Mouse (Mus musculus) layer of hippocampus, adult 18-20 months (tissue): ENCODE measurements around the gene Strn4. TPM values are rescaled to one million over a fixed set of nuclear protein-coding genes. Genes with fewer than 3 reads are reported as not detected.
A peak's percentile ranks its signal among the peaks of the same experiment; 100 is the strongest.

Experiments used
- DNase-seq, 2 experiments: peaks; one replicate each; pipeline ENCODE4 v3.0.0; 2022; ENCODE audit warnings: low spot score in 2 of 2
- total RNA-seq, 2 experiments: library from RNA; stranded (reverse); gene quantifications; 2 replicates each; pipeline ENCODE4 v1.2.3; 2021

The Strn4 gene
- total RNA-seq, 2 experiments from 2014 or later, result 260 to 290 TPM

DNA sequence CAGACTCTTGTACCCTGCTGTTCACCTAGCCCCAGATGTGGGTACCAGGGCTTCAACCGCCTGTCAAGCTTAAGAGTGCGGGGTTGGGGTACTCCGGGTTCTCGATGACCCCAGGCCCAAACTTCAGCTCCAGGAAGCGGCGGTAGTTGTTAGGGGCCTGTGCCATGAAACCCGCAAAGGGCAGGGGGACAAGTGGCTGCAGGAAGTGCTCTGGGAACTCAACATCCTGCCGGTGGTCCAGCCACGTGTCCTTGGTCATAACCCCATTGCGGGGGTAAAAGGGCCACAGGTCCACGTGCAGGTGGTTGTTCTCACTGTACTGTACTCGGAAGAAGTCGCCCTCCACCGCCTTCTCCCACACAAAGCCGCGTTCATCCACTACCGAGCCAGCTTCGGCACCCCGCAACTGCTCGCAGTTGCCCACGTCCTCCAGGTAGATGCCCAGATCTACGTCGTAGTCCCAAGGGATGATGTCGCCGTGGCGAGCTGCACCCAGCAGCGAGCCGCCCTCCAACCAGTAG, 5.2 kb upstream of the Strn4 start:
- DNase-seq, result no peak

DNA sequence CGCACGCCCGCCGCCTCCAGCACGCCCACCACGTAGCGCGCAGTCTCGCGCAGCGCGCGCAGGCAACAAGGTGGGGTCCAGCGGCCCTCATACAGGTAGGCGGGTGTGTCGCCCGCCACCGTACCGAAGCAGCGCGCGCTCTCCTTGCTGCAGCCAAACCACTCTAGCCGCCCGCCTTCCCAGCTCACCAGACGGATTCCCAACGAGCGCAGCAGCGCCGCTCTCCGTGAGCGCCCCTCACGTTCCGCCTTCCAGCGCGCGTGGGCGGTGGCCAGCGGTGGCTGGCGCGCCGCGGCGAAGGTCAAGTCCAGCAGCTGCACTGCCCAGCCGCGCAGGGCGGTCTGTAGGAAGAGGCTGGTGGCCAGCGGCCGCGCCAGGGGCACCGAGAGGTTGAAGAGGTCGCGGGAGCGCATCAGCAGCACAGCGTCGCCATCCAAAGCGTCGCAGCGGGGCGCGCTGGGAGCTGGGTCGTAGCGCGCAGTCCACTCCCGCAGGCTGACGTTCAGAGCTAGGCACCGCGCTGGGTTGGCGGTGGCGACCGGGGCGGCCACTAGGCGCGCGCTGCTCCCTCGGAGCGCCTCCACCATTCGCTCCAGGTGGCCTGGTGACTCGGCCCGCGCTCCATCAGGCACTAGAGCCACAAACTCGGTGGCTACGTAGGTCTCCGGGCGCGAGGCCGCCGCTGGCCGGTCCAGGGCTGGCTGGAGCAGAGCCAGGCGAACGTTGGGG, 4.6 kb upstream of the Strn4 start:
- peak in 1 of 2 experiments; percentile 57 for DNase-seq

DNA sequence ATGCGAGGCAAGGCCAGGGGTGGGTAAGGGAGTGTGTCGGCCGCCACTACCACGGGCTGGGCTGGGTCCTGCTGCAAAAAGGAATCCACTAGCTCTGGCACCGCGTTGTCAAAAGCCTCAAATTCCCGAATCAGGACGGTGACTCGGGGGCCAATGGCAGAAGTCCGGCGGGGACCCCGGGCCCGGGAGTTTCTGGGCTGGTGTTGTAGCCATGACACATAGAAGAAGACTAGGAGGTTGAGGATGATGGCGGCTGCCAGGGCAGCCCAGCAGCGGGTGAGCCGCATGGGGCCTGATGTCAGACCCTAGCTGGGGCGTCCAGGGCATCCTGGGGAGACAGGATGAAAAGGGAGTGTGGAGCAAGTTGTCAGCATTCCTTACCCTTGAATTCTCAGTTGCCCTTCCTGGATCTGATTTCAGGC, 4.0 kb upstream of the Strn4 start:
- no peak for DNase-seq

DNA sequence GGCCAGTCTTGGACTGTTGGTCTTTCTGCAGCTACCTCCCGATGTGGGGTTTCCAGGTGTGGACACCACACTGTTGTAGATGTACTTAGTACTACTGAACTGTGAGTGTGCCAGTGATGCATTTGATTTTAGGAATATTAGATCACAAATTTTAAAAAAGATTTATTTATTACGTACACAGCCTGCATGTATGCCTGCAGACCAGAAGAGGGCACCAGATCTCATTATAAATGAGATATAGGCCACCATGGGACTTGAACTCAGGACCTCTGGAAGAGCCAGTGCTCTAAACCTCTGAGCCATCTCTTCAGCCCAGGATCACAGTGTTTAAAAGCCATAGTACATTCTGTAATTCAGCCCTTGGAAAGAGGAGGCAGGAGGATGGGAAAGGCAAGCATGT, 3.2 kb upstream of the Strn4 start:
- no peak for DNase-seq

DNA sequence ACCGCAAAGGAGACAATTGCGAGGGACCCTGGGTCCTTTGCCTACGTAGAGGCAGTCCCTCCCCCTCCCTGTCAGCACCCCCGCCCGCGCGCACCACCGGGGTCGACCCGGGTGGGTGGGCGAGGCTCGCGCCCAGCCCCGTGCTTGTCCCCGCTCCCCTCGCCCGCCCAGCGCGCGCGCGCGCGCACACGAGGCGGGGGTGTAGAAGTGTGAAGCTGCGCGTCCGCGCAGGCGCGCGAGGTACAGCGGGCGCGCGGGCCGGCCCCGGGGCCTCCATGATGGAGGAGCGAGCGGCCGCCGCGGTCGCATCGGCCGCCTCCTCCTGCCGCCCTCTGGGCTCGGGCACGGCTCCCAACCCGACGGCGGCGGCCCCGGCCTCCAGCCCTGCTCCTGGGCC, 387 bp downstream of the Strn4 start:
- DNase-seq, result peak; percentile 73 to 83

DNA sequence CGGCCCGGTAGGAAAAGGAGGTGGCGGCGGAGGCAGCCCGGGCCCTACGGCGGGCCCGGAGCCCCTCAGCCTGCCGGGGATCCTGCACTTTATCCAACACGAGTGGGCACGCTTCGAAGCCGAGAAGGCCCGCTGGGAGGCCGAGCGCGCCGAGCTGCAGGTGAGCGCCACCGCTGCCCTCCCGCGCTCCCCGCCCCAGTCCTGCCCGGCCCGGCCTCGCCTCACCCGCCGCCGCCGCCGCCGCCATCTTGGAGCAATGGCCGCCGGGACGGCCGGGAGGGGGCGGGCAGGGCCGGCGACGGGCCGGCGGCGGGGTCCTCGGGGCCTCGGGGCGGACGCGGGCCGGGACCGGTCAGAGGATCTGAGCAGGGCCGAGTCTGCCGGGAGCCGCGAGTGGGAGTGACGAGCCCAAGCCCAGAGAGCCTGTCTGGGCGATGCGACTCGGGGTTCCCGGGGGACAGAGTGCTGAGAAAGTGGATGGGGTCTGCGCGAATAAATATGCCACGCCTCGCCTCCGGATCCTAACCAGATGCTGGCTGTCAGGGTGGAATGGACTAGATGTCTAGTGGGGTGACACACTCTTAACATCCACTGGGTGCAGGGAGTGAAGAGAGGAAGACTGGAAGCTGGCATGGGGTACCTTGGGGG, 910 bp downstream of the Strn4 start, which contains the start of gene Fkrp:
Gene Fkrp, minus strand, starts transcription at position 258 of the 648 bp plus-strand sequence.
- DNase-seq, result peak in 1 of 2 experiments; percentile 56

DNA sequence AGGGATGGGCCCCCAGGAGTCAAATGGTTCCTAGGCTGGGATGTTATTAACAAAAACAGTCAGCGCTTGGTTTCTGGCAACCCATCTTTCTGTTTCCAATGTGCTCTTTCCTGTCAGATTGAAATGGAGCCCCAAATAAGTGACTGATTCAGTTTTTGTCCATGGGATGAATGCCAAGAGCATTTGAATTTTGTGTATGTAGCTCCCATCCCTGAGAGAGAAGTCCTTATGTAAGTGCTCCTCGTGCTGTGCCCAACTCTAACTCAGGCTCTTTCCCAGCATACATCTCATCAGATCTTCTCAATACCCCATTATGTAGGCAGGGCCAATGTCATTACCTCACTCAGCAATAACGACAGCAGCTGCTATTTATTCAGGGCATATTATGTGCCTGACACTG, 2.0 kb downstream of the Strn4 start:
- peak in 1 of 2 experiments; percentile 81 for DNase-seq

DNA sequence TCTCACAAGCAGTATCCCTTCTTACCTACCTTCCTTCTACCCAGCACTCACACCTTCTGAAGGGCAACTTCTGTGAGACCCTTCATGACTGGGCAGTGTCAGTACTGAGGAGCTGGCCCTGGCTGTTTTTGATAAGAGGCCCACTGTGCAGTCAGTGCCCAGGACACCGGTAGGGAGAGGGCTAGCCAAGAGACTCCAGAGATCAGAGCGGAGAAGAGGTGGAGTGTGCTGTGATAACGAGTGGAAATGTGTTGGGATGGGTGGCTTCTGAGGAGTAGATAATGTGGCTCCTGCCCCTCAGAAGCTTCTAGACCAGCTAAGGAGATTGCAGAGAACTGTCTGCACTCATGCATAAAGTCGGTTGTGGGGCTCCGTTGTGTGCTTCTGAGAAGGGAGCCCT, 4.1 kb downstream of the Strn4 start:
- DNase-seq, result no peak

DNA sequence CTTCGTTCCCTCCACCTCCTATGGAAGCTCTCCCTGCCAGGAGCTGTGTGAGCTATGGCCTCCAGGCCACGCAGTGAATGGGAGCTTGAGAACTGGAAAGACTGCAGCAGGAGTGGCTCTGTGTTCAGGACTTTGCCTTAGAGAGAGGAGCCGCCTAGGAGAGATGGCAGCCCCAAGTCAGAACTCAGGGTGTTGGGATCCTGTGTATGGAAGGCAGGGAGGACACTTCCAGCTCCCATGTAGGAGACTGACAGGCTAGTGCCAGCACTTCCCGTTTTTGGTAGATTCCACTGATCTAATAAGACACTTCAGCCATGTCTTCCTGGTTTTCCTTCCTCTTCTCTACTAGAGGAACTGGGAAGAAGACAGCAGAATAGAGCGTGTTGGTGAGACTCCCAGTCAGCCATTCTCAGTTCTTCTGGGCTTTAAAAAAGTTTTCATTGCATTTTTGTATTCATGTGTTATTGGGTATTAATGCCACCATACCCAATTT, 4.6 kb downstream of the Strn4 start:
- DNase-seq, result no peak

DNA sequence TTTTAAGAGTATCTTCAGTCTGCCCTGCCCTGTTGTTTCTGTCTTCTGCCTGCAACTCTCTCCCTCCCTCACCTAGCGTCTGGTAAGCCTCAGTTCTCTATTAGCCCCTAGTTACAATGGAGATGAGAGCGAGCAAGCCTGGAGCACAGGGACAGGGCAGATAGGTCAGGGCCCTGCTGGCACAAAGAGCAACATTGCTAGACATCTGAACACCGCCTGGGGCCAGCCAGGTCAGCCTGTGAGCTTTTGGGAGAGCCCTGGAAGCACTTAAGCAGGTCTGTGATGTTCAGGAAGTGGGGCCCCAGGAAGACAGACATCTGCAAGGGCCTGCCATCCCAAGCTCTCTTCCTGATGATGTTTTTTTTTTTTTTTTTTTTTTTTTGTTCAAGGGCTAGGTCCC, 5.4 kb downstream of the Strn4 start:
- DNase-seq, result no peak

DNA sequence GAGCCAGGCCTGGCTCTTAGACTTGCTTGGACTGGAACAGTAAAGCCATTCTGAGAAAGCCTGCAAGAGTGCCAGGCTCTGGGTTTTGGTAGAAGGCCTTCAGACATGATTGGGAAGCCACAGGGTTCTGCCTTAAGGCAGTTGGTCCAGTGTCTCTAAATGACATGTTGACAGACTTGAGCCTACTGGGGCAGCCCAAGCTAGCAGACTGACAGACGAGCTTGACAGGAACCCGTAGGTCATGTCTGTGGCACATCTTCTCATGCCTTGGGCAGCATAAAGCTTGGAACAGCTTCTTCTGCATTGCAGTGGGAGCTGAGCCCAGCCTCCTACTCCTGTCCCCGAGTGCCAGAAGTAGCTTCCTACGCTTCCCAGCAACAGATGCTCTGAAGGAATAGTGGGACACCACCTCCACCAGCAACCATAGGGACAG, 6.0 kb downstream of the Strn4 start:
- DNase-seq, result peak; percentile 86 to 92

DNA sequence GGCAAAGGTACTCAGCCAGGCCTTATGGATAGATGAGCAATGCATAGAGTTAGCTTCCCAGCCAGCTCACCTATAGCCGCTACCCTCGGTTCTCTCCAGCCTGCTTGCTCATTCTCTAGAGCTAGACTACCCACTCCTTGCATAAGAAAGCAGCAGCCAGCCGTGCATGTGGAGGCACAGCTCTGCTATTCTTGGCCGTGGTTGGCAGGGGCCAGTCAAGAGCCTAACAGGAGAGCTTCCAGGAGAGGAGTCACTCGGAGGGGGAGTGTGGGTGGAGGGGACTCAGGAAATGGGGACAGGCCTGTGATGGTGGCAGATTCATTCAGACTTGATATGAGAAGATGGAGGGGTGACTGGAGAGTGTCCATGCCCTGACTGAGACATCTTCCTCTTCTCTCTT, 8.0 kb downstream of the Strn4 start:
- DNase-seq, result peak; percentile 68 to 75

DNA sequence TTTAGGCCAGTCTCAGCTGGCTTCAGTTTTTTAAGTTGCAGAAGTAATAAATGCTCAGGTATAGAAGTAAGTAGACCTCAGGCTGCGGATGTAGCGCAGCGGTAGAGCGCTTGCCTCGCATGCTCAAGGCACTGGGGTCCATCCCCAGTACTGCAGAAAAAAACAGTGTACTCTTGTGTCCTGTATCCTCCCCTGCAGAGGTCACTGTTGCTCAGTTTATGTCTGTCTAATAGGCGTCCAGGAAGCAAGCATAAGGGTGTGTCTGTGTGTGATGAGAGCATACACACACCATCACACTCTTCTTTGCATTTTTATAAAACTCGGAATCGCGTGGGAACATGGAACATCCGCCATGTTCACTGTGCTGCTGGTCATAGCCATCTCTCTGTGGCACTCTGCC, 10.1 kb downstream of the Strn4 start:
- DNase-seq, result no peak

DNA sequence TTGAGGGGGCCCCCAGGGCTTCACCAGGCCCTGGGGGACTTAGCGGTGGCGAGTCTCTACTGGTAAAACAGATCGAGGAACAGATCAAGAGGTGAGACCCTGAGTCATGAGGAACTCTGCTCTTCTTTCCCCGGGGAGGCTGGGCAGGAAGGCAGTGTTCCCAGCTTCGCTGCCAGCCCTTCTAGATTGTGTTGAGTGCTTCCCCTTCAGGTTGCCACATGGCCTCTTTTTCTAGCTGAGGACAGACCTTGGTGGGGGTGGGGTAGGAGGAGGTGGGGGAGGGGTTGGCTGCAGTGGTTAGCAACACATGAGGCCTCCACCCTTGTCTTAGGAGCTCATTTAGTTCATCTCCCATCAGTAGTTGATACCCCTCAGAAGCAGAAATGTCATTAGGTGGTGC, 10.9 kb downstream of the Strn4 start:
- no peak for DNase-seq

DNA sequence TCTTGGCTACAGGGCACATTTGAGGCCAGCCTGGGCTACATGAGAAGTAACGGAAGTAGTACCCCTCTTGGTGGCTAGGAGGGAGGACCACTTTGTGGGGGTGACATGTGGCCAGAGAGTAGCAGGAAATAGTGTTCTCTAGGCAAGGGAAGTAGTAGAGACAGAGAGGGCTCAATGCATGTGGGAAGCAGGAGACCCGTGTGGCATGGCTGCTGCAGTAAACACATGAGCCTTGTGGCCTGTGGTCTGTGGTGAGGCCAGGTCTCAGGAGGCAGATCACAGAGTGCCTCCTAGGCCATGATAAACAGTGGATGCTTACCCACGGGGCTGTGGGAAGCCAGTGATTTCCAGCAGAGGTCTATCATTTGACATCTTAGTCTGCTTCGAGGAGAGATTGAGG, 11.6 kb downstream of the Strn4 start:
- no peak for DNase-seq

DNA sequence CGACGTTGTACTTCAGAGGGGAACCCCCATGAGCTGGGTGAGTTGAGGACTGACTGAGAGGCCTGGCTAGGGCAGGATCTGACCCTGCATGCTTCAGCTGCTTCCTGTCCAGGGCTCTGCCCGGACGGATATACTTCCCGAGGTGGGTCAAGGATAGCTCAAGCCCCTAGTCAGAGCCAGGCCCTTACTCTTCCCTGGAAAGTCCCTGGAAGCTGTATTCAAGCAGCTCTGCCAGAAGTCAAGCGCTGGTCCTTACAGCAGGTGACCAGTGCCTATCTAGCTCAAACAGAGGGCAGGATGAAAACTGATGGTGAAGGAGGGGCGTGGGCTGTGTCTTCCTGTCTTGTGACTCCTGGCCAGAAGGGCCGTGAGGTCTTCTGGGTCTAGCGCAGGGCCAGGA, 14.8 kb downstream of the Strn4 start:
- no peak for DNase-seq

DNA sequence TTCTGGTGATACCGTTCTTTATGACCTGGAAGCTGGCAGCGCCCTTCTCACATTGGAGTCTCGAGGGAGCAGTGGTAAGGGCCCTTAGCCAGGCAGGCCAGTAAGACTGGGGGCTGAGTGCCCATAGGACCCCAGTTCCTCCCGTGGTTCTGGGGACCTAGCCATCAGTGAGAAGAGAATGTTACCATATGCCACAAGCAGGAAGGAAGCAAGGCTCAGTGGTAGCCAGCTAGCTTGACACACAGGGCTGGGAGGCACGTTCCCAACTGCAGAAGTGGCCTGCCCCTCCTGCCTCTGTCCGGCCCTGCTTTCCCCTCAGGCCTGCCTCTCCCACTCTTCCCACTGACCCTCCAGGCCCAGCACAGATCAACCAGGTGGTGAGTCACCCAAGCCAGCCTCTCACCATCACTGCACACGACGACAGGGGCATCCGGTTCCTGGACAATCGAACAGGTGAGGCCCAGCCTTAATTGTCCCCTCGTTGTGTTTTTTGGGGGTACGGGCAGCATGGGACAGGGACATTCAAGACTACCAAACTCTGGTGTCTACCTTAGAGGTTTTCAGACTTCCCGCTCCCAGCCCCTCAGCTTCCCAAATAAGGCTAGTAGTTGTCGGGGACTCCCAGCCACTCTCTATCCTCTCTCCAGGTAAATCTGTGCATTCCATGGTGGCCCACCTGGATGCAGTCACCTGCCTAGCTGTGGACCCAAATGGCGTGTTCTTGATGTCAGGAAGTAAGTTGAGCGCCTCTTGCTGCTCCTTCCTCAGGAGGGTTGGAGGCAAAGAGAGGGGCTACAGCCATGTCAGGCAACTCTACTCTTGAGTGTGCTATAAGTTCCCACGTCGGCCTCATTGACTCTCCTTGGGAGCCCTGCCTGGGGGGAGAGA, 22.5 kb downstream of the Strn4 start:
- DNase-seq, result no peak

DNA sequence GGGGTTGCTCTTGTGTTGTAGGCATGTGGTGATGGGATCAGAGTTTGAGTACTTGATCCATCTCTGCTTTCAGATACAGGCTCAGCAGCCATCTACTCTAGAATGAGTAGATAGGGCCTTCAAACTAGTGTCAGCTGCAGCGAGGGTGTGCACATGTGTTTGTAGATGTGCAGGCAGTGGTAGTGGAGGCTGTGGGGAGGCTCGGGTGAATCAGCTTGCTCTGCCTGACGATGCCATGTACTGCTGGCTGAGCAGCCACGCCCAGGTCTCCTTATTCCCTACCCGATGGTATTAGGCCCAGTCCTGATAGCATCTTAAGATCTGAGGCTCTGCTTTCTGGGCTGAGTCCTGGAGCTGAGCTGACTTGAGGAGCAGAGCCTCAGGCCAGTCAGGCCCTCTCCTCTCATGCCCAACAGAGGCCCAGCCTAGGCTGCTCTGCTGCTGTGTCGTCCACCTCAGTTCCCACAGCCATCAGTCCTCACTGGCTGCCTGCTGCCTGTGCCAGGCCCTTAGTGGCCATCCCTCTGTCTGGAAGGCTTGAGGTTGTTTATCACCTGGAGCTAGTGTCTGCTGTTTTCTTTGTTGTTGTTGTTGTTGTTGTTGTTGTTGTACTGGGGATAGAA, 23.2 kb downstream of the Strn4 start:
- DNase-seq, result no peak

DNA sequence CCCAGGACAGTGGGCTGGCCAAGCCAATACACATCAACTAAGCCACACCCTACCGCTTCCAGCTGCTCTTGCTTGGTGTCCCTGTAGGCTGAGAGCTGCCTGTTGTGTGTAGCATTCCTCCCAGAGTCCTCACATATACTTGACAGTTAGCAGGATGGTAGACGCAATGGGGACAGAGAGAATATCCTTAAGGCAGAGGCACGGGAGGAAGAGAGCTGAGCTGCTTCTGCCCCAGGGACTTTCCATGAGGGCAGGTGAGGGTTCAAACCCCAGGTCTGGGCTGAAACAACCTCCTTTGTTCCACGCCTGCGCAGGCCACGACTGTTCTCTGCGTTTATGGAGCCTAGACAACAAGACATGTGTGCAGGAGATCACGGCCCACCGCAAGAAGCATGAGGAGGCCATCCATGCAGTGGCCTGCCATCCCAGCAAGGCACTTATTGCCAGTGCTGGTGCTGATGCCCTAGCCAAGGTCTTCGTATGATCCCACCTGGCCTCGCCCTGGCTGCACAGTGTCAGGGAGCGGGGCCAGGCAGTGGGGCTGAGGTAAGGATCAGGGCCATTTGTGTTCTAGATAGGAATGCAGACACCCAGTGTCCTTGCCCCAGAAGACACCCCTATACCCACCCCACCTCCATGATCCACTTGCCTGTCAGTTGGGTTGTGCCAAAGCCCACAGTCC, 23.9 kb downstream of the Strn4 start:
- DNase-seq, result no peak

DNA sequence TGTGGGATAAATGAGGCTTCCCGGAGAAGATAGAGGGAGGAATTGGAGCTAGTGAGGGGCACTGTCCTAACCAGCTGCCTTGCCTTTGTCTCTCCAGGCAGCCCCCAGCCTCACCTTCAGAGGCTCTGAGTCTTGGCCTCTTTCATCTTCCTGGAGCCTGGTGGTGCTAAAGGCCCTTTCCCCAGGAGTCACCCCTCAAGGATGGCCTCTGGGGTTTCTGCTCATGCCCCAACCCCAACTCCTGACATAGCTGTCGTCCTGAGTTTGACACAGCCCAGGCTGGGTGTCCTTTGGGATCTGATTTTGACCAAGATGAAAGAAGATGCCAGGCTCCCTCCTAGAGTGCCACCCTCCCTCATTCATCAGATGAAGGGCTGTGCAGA, 24.4 kb downstream of the Strn4 start:
- DNase-seq, result no peak
